Mouse (Mus musculus) layer of hippocampus, postnatal 14 days (tissue): ENCODE data around the gene Mrpl55. TPM values are rescaled to one million over a fixed set of nuclear protein-coding genes. Genes with fewer than 3 reads are reported as not detected.
A peak's percentile ranks its signal among the peaks of the same experiment; 100 is the strongest.

Source experiments
- DNase-seq, 2 experiments: peaks; one replicate each; pipeline ENCODE4 v3.0.0; 2021 to 2022; ENCODE audit warnings: low spot score in 2 of 2, mixed read lengths in 1 of 2
- total RNA-seq, 2 experiments: library from RNA; stranded (reverse); gene quantifications; 2 replicates each; pipeline ENCODE4 v1.2.3; 2021

The Mrpl55 gene
- total RNA-seq, 2 experiments from 2014 or later = 37.1 to 41.8 TPM

GRCm38 (mm10) chr11:59226787-59227603 is 24.7 kb downstream of the Mrpl55 start:
- DNase-seq = no peak

GRCm38 (mm10) chr11:59227604-59228121 is 25.4 kb downstream of the Mrpl55 start:
- no peak for DNase-seq

GRCm38 (mm10) chr11:59228122-59228953 is 26.1 kb downstream of the Mrpl55 start, which contains the start of gene Arf1:
TSS of gene Arf1 (minus strand) at chr11:59228270.
- peak; percentile 95 to 96 for DNase-seq

- DNase-seq = no peak
Observed at GRCm38 (mm10) chr11:59230144-59230760, 28.0 kb downstream of the Mrpl55 start.

- DNase-seq = no peak
Observed at GRCm38 (mm10) chr11:59232797-59233196, 30.5 kb downstream of the Mrpl55 start.

- peak in 1 of 2 experiments; percentile 65 for DNase-seq
Observed at GRCm38 (mm10) chr11:59238525-59239427, 36.5 kb downstream of the Mrpl55 start.

- no peak for DNase-seq
Observed at GRCm38 (mm10) chr11:59239428-59239785, 37.1 kb downstream of the Mrpl55 start.

GRCm38 (mm10) chr11:59239796-59240195 is 37.5 kb downstream of the Mrpl55 start:
- DNase-seq = no peak

- no peak for DNase-seq
Observed at GRCm38 (mm10) chr11:59241841-59242240, 39.6 kb downstream of the Mrpl55 start.

GRCm38 (mm10) chr11:59243856-59244255 is 41.6 kb downstream of the Mrpl55 start:
- no peak for DNase-seq

- DNase-seq = no peak
Observed at GRCm38 (mm10) chr11:59248101-59248500, 45.8 kb downstream of the Mrpl55 start.

Other genes with a start within 250 kb of the Mrpl55 start
- 10 to 100 TPM; 59.7 to 62.5 TPM for gene Hist3h2a, start 247.8 kb upstream of the Mrpl55 start, total RNA-seq
- gene Trim17, start 247.8 kb upstream of the Mrpl55 start, total RNA-seq = 1 to 10 TPM; 3.8 to 4.0 TPM
- gene Trim11, start 224.4 kb upstream of the Mrpl55 start, total RNA-seq = 10 to 100 TPM; 25.5 to 27.9 TPM
- 1 to 10 TPM; 2.2 to 2.4 TPM for gene Obscn, start 66.1 kb upstream of the Mrpl55 start, total RNA-seq
- 1 to 10 TPM; 7.7 to 9.9 TPM for gene Iba57, start 38.7 kb upstream of the Mrpl55 start, total RNA-seq
- gene Gjc2, start 19.3 kb upstream of the Mrpl55 start, total RNA-seq = 10 to 100 TPM; 20.6 to 21.1 TPM
- gene Guk1, start 10.3 kb upstream of the Mrpl55 start, total RNA-seq = 100 to 1,000 TPM; 124 to 128 TPM
- 10 to 100 TPM; 22.9 to 28.8 TPM for gene 2310033P09Rik, start 5.8 kb downstream of the Mrpl55 start, total RNA-seq
- gene Arf1, start 25.8 kb downstream of the Mrpl55 start, total RNA-seq = 100 to 1,000 TPM; 504 to 527 TPM
- gene Wnt3a, start 88.3 kb downstream of the Mrpl55 start, total RNA-seq = not detected
- 1 to 10 TPM; 3.7 to 4.1 TPM for gene Wnt9a, start 104.4 kb downstream of the Mrpl55 start, total RNA-seq
- under 1 TPM in 1 of 2 experiments, not detected in 1; 0.25 TPM for gene Prss38, start 173.2 kb downstream of the Mrpl55 start, total RNA-seq
- 10 to 100 TPM; 27.0 to 29.3 TPM for gene Jmjd4, start 247.6 kb downstream of the Mrpl55 start, total RNA-seq
- 100 to 1,000 TPM; 334 to 342 TPM for gene Snap47, start 248.7 kb downstream of the Mrpl55 start, total RNA-seq